Mouse (Mus musculus) c-Kit-negative CD71-positive TER-119-positive erythroid progenitor cells, embryonic 14.5 days (primary cell): ENCODE results near the gene Gm21985.
A peak's percentile ranks its signal among the peaks of the same experiment; 100 is the strongest.
"Not testable (repeated sequence)": the region's sequence is repeated elsewhere in the genome, so short reads cannot be mapped to it uniquely, and the experiment has no call there.

Experiments used
- DNase-seq: peaks from one replicate; pipeline ENCODE4 v3.0.0-alpha.2; 2013; ENCODE audit warnings: low read depth, low spot score

The Gm21985 gene

DNA sequence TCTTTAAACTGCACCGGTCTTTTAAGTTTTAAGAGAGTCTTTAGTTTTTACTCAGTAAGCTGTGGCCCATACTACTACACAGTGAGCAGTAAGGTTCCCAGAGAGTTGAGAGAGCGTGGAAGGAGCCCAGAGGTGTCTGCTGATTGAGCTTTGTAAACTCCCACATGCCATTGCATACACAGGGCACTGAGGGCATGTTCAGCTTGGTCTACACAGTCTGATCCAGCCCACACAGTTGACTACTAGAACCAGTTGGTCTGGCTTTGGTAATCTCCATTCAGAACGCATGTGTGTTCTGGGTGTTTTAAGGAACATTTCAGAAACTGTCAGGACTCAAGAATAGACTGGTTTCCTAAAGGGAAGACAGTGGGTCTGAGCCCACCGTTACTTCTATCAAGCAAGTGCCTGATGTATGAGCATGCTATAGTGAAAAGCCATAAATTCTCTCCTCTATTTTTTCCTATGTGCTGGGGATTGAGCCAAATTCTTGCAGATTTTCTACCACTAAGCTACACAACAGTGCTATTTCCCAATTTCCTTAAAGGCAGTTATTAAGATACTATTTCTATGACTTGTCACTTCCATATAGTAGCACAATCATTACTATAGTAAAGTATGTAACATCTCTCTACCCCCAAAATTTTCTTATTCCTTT is 125.4 kb downstream of the Gm21985 start:
- DNase-seq, result no peak

DNA sequence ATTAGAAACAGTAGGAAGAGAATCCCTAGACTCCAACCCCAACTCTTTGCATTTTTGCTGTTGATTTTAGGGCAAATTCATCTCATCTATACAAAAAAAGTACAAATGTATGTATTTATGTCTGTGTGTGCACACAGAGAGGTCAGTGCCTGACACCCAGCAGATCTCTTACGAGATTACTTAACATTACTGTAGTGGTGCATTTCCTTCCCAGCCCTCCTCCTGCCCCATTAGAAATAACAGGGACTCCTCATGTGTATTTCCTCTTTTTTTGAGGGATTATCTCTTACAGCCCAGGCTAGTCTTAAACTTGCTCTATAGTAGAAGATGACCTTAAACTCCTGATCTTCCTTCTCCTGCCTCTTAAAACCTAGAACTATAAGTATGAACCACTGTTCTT is 126.6 kb downstream of the Gm21985 start:
- no peak for DNase-seq

DNA sequence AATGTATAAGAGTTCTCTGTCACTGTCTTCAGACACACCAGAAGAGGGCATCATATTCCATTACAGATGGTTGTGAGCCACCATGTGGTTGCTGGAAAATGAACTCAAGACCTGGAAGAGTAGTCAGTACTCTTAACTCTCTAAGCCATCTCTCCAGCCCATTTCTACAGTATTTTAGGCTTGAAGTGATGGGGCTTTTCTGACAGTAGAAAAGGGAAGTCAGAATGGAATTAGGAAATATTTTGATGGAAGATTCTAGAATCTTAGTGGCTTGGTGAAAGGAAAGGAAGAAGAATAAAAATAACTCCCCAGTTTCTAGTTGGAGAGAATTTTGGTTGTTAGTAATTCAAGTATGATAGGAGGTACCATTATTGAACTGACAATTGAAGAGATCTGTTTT is 127.8 kb downstream of the Gm21985 start:
- no peak for DNase-seq

DNA sequence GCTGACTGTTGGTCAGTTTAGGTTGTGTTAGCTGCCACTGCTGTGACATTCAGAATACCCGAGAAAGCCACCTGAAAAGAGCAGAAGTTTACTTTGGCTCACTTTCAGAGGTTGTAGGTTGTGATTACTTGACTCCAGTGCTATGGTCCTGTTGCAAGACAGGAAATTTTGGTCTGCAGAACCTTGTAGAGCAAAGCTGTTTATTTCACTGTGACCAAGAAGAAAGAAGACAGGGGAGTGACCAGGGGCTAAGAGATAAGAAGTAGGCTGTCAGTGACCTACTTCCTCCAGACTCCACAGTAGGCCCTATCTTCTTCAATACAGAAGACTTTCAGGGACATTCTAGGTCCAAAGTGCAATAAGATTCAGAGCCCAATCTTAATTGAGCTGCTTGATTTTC is 130.5 kb downstream of the Gm21985 start:
- no peak for DNase-seq

DNA sequence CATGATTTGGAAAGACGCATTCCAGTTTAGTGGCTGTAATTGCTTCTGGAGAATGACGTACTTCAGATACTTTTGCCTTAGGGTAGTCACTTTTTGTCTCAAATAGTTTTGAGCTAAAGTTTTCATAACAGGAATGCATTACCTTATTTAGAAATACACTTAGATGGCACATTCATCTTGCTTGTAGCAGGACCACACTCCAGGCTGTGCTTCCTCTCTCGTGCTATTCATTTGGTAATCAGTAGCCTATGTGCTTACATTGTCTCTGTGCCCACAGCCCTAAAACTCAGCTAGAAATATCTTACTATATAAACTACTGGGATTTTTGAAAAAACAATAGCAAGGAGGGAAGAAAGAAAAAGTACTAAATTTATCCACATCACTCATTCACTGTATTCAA is 140.9 kb downstream of the Gm21985 start:
- no peak for DNase-seq

DNA sequence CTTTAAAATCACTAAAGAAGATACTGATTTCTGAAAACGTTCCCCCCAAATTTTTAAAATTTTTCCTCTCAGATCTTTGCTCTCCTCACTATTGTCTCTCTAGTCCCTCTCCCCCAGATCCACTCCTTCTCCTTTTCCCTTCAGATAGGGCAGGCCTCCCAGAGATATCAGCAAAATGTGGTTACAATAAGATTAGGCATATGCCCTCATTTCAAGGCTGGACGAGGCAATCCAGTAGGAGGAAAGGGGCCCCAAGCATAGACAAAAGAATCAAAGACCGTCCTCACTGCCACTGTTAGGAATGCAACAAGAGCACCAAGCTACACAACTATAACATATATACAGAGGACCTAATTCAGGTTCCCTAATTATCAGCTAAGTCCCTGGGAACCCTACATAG is 159.2 kb downstream of the Gm21985 start:
- no peak for DNase-seq

DNA sequence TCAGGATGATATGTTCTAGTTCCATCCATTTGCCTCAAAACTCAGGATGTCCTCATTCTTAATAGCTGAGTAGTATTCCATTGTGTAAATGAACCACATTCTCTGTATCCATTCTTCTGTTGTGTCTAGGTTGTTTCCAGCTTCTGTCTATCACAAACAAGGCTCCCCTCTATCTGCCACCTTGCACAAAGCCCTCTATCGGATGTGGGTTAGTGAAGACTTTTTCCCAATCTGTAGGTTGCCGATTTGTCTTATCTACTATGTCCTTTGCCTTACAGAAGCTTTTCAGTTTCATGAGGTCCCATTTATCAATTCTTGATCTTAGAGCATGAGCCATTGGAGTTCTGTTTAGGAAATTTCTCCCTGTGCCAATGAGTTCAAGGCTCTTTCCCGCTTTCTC is 162.4 kb downstream of the Gm21985 start:
- DNase-seq, result not testable (repeated sequence)

DNA sequence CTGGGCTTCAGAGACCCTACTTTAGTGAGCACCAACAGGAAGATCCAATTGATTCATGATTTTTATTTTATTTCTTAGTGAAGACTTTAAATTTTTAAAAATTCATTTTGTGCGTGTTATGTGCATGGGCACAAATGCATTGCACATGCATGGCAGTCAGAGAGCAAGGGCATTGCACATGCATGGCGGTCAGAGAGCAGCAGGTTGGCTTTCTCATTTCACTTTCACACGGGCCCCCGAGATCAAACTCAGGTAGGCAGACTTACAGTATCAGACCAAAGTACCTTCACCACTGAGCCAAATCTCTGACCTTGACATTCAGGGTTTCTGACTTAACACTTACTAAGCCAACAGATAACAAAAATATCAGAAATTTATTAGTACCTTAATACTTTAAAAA is 163.6 kb downstream of the Gm21985 start:
- no peak for DNase-seq

DNA sequence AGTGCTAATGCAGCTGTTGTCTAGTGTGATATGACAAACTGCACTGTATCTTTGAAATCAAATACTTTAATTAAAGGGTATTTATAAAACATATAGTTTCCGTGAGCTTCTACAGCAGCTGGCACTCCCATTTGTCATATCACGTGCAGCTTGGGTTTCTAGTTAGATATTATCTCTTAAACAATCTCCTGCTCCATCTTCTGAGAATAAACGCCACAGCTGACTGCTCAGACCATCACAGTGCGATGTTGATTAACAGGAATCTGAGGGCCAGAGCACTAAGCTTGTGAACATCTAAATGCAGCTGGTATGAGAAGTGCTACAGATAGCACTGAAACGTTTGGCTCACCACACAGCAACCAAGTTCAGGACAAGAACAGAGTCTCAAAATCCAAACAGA is 164.3 kb downstream of the Gm21985 start:
- DNase-seq, result no peak

DNA sequence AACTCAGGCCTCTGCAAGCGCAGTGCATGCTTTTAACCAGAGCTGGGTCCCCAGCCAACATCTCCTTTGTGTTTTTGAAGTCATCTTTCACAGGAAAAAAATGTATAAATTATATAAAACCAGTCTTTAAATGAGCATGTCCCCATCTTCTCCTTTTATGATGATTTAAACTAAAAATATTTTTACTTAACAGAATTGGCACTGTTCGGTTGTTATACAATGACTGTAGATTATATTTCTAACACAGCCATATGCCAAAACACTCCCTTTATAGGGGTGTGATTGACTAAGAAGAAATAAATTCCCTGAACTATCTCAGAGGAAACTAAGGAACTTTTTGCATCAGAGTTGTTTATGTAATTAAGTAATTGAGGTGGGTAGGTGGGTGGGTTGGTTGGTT is 166.4 kb downstream of the Gm21985 start:
- DNase-seq, result no peak

DNA sequence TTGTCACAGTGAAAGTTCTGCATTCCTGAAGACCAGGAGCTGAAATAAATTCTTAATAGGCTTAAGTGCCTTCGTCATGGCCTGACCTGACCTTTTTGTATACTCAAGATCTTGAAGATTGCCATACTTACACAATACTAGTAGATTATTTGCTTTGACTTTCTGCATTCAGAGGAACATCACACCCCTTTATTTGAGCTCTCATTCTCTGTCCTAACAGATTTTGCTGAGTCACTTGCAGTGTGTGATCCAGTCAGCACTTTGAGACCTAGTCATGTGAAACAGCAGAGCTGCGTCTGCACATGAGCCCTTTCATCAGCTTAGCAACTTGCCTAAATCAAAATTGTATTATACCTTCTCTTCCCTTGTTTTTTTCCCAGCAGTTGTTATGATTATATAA is 167.2 kb downstream of the Gm21985 start:
- no peak for DNase-seq

DNA sequence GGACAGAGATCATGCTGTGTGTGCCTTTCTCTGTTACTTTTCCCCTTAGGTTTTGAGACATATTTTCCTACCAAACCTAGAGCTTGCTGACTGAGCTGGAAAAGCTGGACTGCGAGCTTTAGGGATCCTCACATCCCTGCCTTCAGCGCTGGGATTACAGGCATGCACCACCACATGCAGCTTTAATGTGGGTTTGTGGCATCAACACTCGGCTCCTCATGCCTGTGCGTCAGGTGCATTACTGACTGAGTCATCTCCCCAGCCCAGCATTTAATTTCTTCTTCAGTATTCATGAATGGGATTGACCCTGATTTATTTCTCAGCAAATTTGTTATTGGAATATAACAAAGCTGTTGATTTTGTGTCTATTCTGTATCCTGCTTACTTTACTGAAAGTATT is 170.2 kb downstream of the Gm21985 start:
- no peak for DNase-seq

DNA sequence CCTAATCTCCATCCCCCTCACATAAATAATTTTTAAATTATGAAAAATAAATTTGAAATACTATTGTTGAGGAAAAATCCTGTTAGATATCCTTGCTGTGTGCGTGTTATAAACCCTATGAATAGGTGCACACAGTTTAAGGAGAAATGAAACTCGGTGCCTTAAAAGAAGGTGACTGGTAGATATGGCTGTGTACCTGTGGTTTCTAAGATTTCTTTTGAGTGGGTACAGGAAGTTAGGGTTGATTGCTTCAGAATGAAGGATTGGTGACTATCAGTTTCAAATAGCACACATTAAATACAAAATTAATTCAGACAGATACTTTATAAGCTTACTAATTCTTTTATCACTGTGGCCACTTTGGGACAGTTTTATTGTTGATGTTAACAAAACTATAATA is 171.5 kb downstream of the Gm21985 start:
- DNase-seq, result no peak

DNA sequence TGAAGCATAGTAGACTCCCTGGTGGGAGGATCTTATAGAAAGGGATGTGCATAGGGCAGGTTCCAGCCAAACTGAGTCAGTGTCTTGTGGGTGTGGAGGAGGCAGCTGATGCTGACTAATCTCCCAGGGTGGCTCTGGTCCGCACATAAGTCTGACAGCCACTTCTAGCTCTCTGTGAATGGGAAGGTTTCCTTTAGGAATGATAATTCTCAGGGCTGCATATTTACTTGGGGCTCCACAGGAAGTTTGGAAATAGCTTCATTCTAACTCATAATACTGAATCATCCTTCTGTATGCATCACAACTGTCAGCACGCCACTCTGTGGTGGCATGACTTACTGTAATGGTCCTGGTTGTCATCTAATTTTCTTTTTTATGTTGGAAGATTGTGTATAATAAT is 177.4 kb downstream of the Gm21985 start:
- no peak for DNase-seq

DNA sequence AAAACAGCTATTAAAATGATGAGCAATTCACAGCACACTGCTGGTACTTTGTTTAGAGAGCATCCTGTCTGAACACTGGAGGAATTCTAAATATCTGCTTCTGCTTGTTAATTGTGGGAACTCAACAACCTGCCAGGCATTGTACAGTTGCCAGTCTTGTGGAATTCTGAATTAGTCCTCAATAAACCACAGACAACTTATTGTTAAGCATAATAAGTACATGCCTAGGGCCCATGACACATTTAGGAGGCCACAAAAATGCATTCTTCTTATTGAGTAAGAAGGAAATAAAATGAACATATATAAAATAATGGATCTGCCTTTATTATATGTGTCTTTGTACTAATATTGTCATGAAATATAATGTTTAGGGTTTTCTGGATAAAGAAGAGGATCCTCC is 179.4 kb downstream of the Gm21985 start:
- DNase-seq, result no peak

DNA sequence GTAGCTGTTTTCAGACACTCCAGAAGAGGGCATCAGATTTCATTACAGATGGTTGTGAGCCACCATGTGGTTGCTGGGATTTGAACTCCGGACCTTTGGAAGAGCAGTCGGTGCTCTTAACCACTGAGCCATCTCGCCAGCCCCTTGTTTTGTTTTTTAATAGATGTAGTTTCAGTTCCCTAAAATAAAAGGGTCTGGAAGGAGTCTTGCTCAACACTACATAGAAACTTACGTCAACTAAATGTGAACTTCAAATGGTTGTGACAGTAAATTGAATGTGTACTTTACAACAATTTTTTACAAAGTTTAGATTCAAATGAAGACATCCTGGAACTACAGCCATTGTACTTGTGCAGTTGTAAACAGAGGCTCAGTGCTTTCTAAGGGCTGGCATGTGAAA is 181.9 kb downstream of the Gm21985 start:
- not testable (repeated sequence) for DNase-seq

DNA sequence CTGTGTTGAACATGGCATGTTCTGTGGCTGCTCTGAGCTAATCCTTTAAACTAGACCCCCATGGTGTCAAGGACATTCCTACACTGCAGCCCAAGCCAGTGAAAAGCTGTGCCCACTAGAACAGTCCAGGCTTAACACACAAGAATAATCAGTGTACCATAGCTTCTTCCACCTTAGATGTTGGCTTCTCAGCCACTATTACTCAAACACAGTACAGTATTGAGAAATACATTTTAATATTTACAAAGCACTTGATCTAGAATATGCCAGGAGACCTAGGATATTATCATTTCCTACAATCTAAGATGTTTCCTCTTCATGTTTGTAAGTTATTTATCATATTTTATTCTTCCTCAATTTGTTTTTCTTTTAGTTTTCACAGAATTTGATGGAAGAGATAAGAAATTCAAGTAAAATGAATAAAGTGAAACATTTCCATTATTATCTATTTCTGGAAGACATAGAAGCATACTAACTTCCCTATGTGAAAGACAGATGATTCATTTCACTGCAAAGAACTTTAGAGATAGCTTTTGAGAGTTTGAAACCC is 182.5 kb downstream of the Gm21985 start:
- DNase-seq, result no peak

DNA sequence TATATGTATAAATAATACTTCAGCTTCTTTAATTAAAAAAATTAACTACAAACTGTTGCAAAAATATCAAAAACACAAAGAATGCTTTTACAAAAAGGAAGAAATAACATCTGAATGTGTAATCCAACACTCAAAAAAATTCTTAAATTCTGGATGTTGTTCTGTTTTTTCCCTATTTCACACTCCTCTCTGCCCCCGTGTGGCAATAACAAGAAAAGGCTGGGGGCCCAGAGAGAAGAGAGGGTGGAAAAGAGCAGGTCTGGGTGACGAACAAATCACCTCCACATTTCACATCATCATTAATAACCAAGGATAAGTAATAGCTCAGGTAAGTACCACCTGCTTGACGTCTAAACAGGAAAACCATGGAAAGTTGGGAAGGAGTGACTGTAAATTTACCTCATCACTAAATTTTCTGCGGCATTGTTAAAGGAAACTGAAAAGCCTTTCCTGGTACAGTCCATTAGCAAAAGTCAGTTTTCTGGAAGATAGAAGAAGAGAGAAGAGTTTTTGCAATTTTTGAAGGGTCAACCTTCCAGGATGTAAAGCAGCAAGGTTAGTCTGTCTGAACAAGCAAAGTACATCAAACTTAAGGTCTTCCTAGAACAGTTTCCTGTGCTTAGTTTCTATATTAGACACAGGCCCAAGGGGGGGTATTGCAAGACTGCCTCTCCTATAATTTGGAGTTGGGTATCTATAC is 183.6 kb downstream of the Gm21985 start:
- DNase-seq, result no peak

DNA sequence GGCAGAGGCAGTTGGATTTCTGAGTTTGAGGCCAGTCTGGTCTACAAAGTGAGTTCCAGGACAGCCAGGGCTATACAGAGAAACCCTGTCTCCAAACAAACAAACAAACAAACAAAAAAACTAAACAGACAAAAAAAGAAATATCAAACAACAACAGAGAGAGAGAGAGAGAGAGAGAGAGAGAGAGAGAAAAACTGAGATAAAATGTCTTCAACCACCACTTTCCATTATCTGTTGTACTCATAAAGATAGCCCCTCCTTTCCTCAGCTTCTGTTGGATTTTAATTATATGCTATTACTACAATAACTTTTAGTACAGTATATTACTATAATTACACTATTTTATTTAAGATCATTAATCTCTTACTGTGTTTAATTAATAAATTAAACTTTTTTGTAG is 186.4 kb downstream of the Gm21985 start:
- not testable (repeated sequence) for DNase-seq

DNA sequence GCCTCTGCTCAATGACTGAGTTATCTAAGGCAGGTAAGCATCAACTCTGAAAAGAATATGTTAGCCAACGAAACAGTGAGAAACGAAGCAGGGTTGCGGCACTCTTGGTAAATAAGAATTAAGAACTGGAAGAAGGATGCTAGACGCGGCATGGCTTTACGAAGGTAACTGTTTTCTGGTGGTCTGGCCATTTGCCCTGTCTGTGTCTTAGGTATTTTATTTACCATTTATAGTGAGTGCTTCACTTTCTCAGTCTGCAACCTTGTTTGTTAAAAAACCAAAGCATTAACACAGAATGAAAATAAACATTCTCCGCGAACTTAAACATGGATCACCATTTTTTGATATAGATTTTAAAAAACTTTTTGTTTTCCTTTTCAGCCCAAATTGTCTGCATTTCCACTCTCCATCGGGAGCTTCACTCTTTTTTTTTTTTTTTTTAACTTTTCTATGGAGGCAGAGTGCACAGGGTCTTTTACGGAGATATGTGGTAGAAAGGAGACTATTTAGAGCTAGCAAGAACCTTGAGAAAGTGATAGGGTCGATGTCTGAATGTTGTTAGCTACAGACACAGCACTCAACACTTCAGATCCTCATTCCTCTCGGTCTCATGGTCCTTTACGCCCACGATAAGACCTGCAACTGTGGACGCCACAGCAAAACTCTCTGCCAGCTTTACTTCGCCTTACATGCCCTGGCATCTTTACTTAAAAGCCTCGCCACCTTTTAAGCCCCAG is 188.2 kb downstream of the Gm21985 start:
- no peak for DNase-seq

DNA sequence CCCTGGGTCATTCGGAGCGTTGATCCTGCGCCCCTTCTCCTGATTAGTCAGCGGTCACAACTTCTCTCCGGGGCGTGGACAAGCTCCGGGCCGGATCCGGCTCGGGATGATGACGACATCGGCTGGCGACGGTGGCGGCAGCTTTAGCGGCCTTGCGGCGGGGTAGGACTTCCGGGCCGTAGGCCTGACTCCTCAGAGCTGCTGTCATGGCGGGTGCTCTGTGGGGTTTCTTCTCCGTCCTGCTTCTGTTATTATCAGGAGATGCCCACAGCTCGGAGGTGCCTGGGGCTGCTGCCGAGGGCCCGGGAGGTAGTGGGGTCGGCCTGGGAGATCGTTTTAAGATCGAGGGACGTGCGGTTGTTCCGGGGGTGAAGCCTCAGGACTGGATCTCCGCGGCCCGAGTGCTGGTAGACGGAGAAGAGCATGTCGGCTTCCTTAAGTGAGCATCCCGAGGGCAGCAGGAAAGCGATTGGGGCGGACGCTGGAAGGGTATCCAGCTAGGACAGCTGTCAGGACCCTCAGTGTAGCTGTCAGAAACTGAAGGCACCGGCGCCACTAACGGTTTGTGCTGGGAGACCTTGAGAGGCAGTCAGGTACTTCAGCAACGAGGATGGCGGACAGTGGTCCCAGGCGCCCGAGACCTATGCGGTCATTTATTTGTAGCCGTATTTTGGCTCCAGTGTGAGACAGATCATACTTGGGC is 188.9 kb downstream of the Gm21985 start, which contains the start of gene Emc7:
Gene Emc7 (plus strand): TSS at position 136 of the 703 bp plus-strand sequence.
- DNase-seq, result peak; percentile 86
